Mouse (Mus musculus) urinary bladder, postnatal 36 days (tissue): ENCODE measurements around the gene Nfkbid.
A peak's percentile ranks its signal among the peaks of the same experiment; 100 is the strongest.

ENCODE experiments used
- DNase-seq, 2 experiments: peaks; one replicate each; pipeline ENCODE4 v3.0.0; 2022; ENCODE audit warnings: low spot score in 2 of 2, mixed read lengths in 1 of 2

Nfkbid gene

GRCm38 (mm10) chr7:30421175-30421889 is at the start of gene Nfkbid:
Gene Nfkbid, plus strand, starts transcription at chr7:30421732.
- DNase-seq, result peak; percentile 44 to 66

- DNase-seq, result peak; percentile 84 to 93
These were observed 48.0 kb upstream of the Nfkbid start for GRCm38 (mm10) chr7:30373501-30373962.

- DNase-seq, result no peak
These were observed 41.5 kb upstream of the Nfkbid start for GRCm38 (mm10) chr7:30380061-30380460.

- no peak for DNase-seq
These were observed 37.4 kb upstream of the Nfkbid start for GRCm38 (mm10) chr7:30384106-30384505.

GRCm38 (mm10) chr7:30392746-30393520 is 28.6 kb upstream of the Nfkbid start:
- DNase-seq, result no peak

- DNase-seq, result no peak
These were observed 27.9 kb upstream of the Nfkbid start for GRCm38 (mm10) chr7:30393631-30394030.

GRCm38 (mm10) chr7:30394379-30394778 is 27.2 kb upstream of the Nfkbid start:
- no peak for DNase-seq

GRCm38 (mm10) chr7:30394871-30395270 is 26.7 kb upstream of the Nfkbid start:
- DNase-seq, result no peak

GRCm38 (mm10) chr7:30399671-30400070 is 21.9 kb upstream of the Nfkbid start:
- DNase-seq, result no peak

- no peak for DNase-seq
These were observed 19.2 kb upstream of the Nfkbid start for GRCm38 (mm10) chr7:30402343-30402742.

- no peak for DNase-seq
These were observed 12.9 kb upstream of the Nfkbid start for GRCm38 (mm10) chr7:30408639-30409038.

GRCm38 (mm10) chr7:30409789-30410188 is 11.7 kb upstream of the Nfkbid start:
- DNase-seq, result no peak

GRCm38 (mm10) chr7:30411023-30411422 is 10.5 kb upstream of the Nfkbid start:
- no peak for DNase-seq

- no peak for DNase-seq
These were observed 8.8 kb upstream of the Nfkbid start for GRCm38 (mm10) chr7:30412735-30413147.

- DNase-seq, result no peak
These were observed 7.9 kb upstream of the Nfkbid start, which contains the start of gene Tyrobp for GRCm38 (mm10) chr7:30413596-30413995. Gene Tyrobp, plus strand, starts transcription at chr7:30413760.

- no peak for DNase-seq
These were observed 3.7 kb upstream of the Nfkbid start for GRCm38 (mm10) chr7:30417856-30418255.

- DNase-seq, result no peak
These were observed 1.7 kb upstream of the Nfkbid start, which contains the start of gene Hcst for GRCm38 (mm10) chr7:30419561-30420499. Gene Hcst, minus strand, starts transcription at chr7:30419854.

GRCm38 (mm10) chr7:30420673-30421072 is 859 bp upstream of the Nfkbid start:
- DNase-seq, result no peak

- DNase-seq, result peak; percentile 77 to 86
These were observed 431 bp downstream of the Nfkbid start for GRCm38 (mm10) chr7:30421890-30422435.

GRCm38 (mm10) chr7:30422560-30422959 is 1.0 kb downstream of the Nfkbid start:
- DNase-seq, result no peak

GRCm38 (mm10) chr7:30423071-30423641 is 1.6 kb downstream of the Nfkbid start:
- DNase-seq, result no peak
